Mouse (Mus musculus) T-helper 1 cell (primary cell): ENCODE data around the gene Zranb3.
"Not testable (repeated sequence)": the region's sequence is repeated elsewhere in the genome, so short reads cannot be mapped to it uniquely, and the experiment has no call there.

ENCODE experiments used
- in situ Hi-C: fragments of 300-600 bp; cut with MboI, MseI; formaldehyde crosslinking; loops from one replicate; pipeline ENCODE4 v1.15.1; 2025; ENCODE audit warnings: high pct_unique_total_duplicates

Gene Zranb3

DNA sequence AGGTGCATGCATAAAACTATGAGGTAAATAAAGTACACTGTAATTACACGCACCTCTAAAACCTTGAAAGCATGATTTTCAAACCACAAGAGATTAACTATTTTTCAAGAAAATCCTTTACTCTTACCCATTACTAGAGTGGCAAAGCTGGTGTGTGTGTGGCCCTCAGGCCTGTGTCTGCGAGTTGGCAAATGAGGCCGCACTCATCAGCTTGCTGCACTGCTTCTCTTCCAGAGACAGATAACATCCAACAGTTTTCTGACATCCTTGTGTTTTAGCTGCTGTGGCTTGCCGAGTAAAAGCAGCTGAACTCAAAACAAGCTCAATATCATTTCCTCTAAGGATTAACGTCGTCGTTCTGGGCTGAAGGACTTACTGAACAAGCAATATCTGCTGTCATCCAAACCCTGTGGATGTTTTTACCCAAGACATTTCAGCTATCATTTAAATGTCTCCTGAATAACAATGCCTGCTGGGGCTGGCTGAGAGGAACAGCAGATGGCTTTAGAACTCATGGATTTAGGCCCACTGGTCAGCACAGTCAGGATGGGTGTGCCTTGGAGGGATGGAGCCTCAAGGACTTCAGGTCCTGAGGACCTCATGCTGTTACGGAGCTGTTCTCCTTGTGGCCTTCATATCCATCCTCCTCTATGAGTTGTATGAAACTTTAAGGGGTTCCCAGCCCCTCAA, 42.0 kb downstream of the Zranb3 start:
- in situ Hi-C loops = no loop called here

- in situ Hi-C loops = no loop called here
Measured at GRCm38 (mm10) chr1:128058625-128059024, 44.2 kb downstream of the Zranb3 start.

DNA sequence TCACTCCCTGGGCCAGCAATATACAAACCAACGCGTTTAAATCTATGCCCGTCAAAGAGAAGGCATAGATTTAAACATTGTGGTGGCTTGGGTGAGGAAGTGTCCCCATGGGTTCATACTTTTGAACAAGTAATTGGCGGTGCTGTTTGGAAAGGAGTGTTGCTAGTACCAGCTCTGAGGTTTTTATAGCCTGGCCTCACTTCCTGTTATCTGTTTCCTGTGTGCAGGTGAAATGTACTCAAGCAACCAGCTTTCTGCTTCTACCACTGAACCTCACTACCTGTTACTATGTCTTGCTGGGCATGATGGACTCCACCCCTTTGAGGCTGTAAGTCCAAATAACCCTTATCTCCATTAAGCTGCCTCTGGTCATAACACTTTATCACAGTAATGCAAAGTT, 45.6 kb downstream of the Zranb3 start:
- in situ Hi-C loops = no loop called here

DNA sequence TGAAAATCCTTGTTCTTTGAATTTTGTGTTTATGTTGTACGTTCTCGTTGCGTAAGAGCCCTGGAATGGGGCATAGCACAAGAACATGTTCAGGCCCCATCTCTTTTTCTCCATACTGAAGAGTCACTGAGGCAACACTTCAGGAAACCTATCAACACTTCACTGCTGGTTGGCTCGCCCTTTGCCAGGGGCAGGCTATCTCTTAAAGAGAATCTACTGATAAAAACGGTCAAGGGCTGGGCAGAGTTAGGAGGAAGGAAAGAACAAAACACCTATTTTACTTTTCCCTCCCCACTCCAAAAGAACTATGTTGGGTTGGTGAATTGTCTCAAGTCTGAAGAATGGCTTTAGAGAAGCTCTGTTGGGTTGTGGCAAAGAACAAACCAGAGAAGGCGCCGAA, 55.9 kb downstream of the Zranb3 start:
- in situ Hi-C loops = no loop called here

DNA sequence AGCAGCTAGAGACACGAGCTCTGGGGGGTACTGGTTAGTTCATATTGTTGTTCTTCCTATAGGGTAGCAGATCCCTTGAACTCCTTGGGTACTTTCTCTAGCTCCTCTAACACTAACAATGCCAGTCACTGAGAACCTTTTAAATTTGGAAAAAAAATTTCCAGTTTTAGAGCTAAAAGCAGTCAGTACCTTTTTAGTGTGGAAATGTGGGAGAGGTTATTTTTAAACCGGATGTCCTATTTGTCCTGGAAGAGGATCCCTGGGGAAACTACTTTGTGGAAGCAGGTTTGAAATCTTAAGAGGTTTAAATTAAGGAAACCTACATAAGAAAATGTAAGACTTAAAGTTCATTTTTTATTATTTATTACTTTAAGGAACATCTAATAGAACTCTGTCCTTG, 56.4 kb downstream of the Zranb3 start:
- in situ Hi-C loops = no loop called here

DNA sequence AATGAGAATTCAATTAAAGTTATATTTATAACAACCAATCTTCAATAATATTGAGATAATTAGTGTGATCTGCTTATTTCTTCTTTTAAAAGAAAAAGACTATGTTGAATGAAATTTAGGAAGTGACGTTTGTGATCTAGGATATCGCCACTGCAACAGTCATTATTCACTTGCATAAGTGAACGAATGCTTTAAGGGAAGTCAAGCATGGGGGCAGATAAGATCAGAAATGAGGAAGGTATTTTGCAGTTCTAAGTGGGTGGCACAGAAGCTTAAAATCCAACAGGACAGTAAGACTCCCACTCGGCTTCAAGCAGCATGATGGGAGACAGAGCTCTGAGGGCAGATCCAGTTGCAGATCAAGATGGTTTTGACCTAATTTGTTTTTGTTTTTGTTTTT, 58.7 kb downstream of the Zranb3 start:
- in situ Hi-C loops = no loop called here

- in situ Hi-C loops = no loop called here
Measured at GRCm38 (mm10) chr1:128036296-128036695, 66.6 kb downstream of the Zranb3 start.

- in situ Hi-C loops = no loop called here
Measured at GRCm38 (mm10) chr1:128032123-128032522, 70.7 kb downstream of the Zranb3 start.

- in situ Hi-C loops = no loop called here
Measured at GRCm38 (mm10) chr1:128031524-128031923, 71.3 kb downstream of the Zranb3 start.

GRCm38 (mm10) chr1:128024363-128025114, 78.3 kb downstream of the Zranb3 start:
- in situ Hi-C loops = no loop called here

DNA sequence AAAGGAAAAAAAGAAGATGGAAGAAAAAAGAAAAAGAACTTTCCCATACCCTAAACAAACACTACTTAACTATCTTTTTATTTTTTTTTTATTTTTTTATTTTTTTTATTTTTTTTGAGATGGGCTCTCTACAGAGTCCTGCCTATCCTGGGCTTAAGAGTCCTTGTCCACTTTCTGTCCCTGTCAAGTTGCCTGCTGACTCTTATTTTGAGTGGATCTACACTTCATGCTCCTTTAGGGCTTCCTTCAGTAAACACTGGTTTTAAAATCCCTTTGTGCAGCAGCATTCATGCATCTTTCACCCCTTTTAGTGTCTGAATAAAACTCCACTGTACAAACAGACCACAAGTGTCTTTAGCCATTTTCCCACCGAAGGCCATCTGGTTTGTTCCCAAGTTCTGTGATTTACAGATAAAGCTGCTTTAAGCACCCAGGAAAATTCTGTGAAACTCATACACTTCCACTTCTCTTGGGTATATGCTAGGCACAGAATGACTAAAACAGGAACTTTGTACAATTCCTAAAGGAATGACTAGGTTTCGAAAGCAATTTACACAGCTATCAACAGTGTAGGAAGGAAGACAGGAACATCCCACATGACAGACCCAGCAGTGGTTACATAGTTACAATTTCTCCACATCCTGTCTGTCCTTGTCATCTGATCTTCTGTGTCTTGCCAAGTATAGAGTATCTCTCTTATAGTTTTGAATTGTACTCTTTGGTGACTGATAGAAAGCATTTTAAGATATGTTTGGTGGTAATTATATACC, 82.7 kb downstream of the Zranb3 start:
- in situ Hi-C loops = no loop called here

- in situ Hi-C loops = no loop called here
Measured at GRCm38 (mm10) chr1:128016035-128016492, 86.8 kb downstream of the Zranb3 start.

- in situ Hi-C loops = no loop called here
Measured at GRCm38 (mm10) chr1:128013698-128014386, 89.0 kb downstream of the Zranb3 start.

GRCm38 (mm10) chr1:128009751-128010150, 93.1 kb downstream of the Zranb3 start:
- in situ Hi-C loops = no loop called here

GRCm38 (mm10) chr1:128006042-128006600, 96.7 kb downstream of the Zranb3 start:
- in situ Hi-C loops = not testable (repeated sequence)

GRCm38 (mm10) chr1:128004371-128004720, 98.5 kb downstream of the Zranb3 start:
- in situ Hi-C loops = no loop called here

GRCm38 (mm10) chr1:128003712-128004370, 99.0 kb downstream of the Zranb3 start:
- in situ Hi-C loops = no loop called here

DNA sequence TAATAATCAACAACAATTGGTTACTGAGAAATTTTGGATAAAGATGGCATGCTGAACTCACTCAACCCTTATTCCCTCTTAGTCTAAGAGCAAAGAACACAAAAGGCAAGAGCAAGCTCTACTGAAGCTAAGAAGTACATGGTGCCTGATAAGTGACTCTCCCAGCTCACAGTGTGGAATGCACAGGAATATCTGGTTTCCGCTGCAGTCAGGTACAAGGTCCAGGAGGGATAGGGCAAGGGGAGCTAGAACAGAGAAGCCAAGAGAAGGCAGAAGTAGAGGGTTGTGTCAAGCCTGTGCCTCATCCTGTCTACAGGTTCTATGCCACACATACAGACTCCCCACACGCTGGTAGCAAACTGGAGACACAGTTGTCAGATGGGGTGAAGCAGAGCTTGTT, 100.7 kb downstream of the Zranb3 start:
- in situ Hi-C loops = no loop called here

DNA sequence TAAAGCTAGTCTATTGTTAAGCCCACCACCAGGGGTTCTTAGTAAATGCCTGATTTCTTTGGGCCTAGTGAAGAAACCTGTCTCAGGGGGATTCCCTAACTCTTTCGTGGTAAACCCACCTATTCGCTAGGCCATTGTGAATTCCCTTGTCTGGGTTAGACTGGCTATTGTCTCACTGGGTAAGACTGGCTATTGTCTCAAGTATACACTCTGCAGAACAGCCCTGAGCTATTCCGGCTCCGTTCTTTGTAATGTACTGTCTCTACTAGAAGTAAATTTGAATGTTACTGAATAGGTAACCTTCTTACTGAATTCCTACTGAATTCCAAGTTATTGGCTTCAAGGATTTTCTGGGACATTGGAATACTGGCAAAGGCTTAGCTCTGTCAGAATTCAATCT, 101.9 kb downstream of the Zranb3 start:
- in situ Hi-C loops = not testable (repeated sequence)

DNA sequence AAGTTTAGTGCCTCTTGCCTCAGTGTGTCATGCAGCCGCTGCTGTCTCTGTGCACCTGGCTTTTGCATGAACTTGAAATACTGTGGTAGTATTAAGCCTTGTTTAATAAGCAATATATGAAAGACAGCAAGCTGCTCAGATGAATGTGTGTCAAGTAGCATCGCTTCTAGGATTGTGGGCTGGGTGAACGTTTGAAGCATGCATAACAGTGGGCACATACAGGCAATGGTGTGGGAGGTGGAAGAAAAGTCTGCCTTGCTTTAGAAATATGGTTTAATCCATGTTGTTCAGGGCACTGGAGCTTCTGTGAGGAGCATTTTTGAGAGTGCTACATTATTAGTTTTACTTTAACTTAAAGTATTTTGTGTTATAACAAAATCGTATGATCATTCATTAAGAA, 109.0 kb downstream of the Zranb3 start:
- in situ Hi-C loops = no loop called here
